Mouse (Mus musculus): ENCODE measurements at regions not wholly inside any gene's neighbourhood (a gene's known extent, or its start where the extent isn't known, plus 50 kb on each side); places are given as distances from the start of the nearest gene placed in this dataset.

GRCm38 (mm10) chr17:89646000-89646399 lies 264.2 kb downstream of the Gm10184 start:
- Histone ChIP-seq H3K36me3 (ENCODE audit: control insufficient read depth, insufficient read depth) (no peaks in the 10 kb centered on the region), H3K9ac (replicated peaks; ENCODE audit: low read depth, low read length) (no peak overlapping the region), H3K4me2 (ENCODE audit: low read length) (no peak overlapping the region), H3K4me3 (replicated peaks; ENCODE audit: low read length) (no peak overlapping the region), H3K9me3 (ENCODE audit: control insufficient read depth, low read length) (no peaks in the 10 kb centered on the region), H3K4me1 (replicated peaks; ENCODE audit: control insufficient read depth, insufficient read depth, low read length) (no peaks in the 10 kb centered on the region), H3K27me3 (replicated peaks; ENCODE audit: control insufficient read depth, insufficient read depth, low read length) (no peaks in the 10 kb centered on the region), H3K27ac (ENCODE audit: low read length) (no peak overlapping the region)
- ATAC-seq = no peak
- WGBS = 51% methylated on average over 1 of the region's 1 CpGs
